Mouse (Mus musculus): ENCODE results near the gene Scg3.

DNA sequence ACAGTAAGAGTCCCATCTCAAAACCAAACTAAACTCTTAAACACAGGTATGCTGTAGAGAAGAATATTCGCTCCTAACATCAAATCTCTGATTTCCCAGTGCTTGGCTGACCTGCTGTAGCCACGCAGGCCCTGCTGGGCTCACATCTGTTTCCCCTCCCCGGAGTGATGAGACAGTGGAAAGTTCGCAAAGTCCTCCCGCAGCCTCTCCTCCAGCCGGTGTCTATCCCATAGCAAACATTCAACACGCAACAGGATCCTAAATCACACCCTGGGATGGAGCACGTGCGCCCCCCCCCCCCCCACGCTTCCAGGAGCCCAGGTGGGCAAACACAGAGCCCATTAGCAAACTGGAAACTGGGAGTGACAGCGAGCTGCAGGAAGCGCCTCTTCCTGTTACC is 82.3 kb downstream of the Scg3 start:
- TF ChIP-seq EP300 (IDR thresholded peaks at IDR 0.05): no peak
- no peak for TF ChIP-seq CTCF (IDR thresholded peaks at IDR 0.05)
